Mouse (Mus musculus) CH12.LX (cell line): Measurements from ENCODE around the gene Nmnat2.

Experiments used
- CHD2 ChIP-seq: IDR thresholded peaks from 2 replicates; pipeline ENCODE4 v1.6.1; 2011; ENCODE audit warnings: low read length, improper control_type of control experiment
- CTCF ChIP-seq, 2 experiments: IDR thresholded peaks in 1 of 2; conservative IDR thresholded peaks in 1 of 2; 2 replicates each; pipeline ENCODE4 v1.5.1; 2011 to 2012; ENCODE audit warnings: low read depth in 2 of 2, low read length in 2 of 2, improper control_type of control experiment in 1 of 2, inconsistent platforms in 1 of 2, mild to moderate bottlenecking in 1 of 2, moderate library complexity in 1 of 2
- ELF1 ChIP-seq: IDR thresholded peaks from 2 replicates; pipeline ENCODE4 v1.6.1; 2014; ENCODE audit warnings: low read depth, mild to moderate bottlenecking, inconsistent platforms, low read length, improper control_type of control experiment
- MAFK ChIP-seq: IDR thresholded peaks from 2 replicates; pipeline ENCODE4 v1.6.1; 2011; ENCODE audit warnings: low read length, improper control_type of control experiment; ENCODE audit not compliant: insufficient replicate concordance
- MAX ChIP-seq: IDR thresholded peaks from 2 replicates; pipeline ENCODE4 v1.6.1; 2011; ENCODE audit warnings: low read length, improper control_type of control experiment
- POLR2A ChIP-seq: IDR thresholded peaks from 2 replicates; pipeline ENCODE4 v1.6.1; 2011; ENCODE audit warnings: low read depth, mild to moderate bottlenecking, improper control_type of control experiment, low read length
- SMC3 ChIP-seq: IDR thresholded peaks from 2 replicates; pipeline ENCODE4 v1.6.1; 2011; ENCODE audit warnings: low read depth, low read length, improper control_type of control experiment
- TBP ChIP-seq: conservative IDR thresholded peaks from 2 replicates; pipeline ENCODE4 v1.6.1; 2011; ENCODE audit warnings: low read depth, low read length, improper control_type of control experiment
- USF1 ChIP-seq: IDR thresholded peaks from 2 replicates; pipeline ENCODE4 v1.6.1; 2014; ENCODE audit warnings: low read depth, mild to moderate bottlenecking, inconsistent platforms, low read length, improper control_type of control experiment

- TF ChIP-seq POLR2A (no peak), SMC3 (peak; percentile 68), ELF1 (no peak), CTCF (conservative IDR thresholded peaks at IDR 0.05 in 1 of 2, IDR thresholded peaks at IDR 0.05 in 1 of 2; ENCODE audit: low read depth in 2 of 2, low read length in 2 of 2) (peak; percentile 29 to 74; a peak in 3 of 4 replicates), MAFK (no peak), USF1 (no peak), CHD2 (no peak), TBP (no peak), MAX (no peak)
Observed at GRCm38 (mm10) chr1:153092237-153092975, 137.6 kb downstream of the Nmnat2 start.
